Mouse (Mus musculus) C2C12 (cell line): ENCODE data around the gene Scd2.

Source experiments
- CTCF ChIP-seq: IDR thresholded peaks from one replicate; pipeline ENCODE4 v1.5.1; 2011; ENCODE audit not compliant: control insufficient read depth, insufficient read depth, insufficient read length
- MYOD1 ChIP-seq: IDR thresholded peaks from one replicate; pipeline ENCODE4 v1.6.1; 2011; ENCODE audit warnings: low read depth; ENCODE audit not compliant: control insufficient read depth, insufficient read length
- MYOG ChIP-seq: IDR thresholded peaks from one replicate; pipeline ENCODE4 v1.6.1; 2011; ENCODE audit not compliant: control insufficient read depth, insufficient read length; ENCODE audit errors: extremely low read depth
- USF1 ChIP-seq: IDR thresholded peaks from one replicate; pipeline ENCODE4 v1.6.1; 2011; ENCODE audit warnings: low read depth, mild to moderate bottlenecking, control low read depth, moderate library complexity

DNA sequence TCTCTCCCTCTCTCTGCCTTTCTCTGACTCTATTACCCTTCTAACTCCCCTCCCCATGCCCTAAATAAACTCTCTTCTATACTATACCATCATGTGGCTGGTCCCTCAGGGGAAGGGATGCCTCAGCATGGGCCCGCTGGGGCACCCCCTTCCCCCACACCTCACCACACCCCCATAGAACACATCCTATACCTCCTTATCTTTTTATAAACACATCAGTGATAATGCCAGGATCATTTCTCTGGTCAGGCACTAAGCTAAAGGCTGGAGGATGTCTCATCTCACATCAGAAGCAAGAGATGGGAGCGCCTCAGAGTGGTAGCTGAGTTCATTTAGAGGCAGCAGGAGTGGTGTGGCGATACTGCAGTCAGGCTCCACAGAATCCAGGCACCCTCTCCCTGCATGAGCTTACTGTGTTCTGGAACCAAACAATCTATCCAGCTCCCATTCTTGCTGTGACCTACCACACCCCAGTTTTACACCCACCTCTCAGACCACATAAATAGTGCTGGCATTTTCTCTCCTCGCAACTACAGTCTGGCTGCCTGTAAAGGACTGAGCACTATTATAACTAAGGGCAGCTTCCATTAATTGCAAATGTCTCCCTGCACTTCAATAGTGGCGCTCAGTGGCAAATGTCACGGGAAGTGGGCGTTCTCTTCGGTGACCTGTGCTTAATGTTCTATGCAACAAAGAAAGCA is 18.0 kb downstream of the Scd2 start:
- no peak for TF ChIP-seq CTCF
- no peak for TF ChIP-seq MYOG
- TF ChIP-seq USF1, result no peak
- no peak for TF ChIP-seq MYOD1
